Mouse (Mus musculus): ENCODE data around the gene Ptbp3. TPM values are rescaled to one million over a fixed set of nuclear protein-coding genes. Genes with fewer than 3 reads are reported as not detected.

The Ptbp3 gene
- polyA plus RNA-seq (2012; rRNA removed) = 13.0 and 15.6 TPM in 2 replicates

GRCm38 (mm10) chr4:59549175-59549976, at the start of gene Ptbp3:
Gene Ptbp3, minus strand, starts transcription at chr4:59549364.

GRCm38 (mm10) chr4:59581314-59582185, 32.4 kb upstream of the Ptbp3 start, which contains the start of gene Hsdl2:
Gene Hsdl2, plus strand, starts transcription at chr4:59581563.

GRCm38 (mm10) chr4:59437990-59438854, 110.9 kb downstream of the Ptbp3 start, which contains the start of gene Susd1:
Gene Susd1, minus strand, starts transcription at chr4:59438633.

Other genes starting within 250 kb of the Ptbp3 start
- 3.1 and 4.1 TPM in 2 replicates for gene Susd1, start 110.7 kb downstream of the Ptbp3 start, polyA plus RNA-seq (2012; rRNA removed)
- gene Hsdl2, start 32.2 kb upstream of the Ptbp3 start, polyA plus RNA-seq (2012; rRNA removed) = 20.7 and 22.2 TPM in 2 replicates
- gene E130308A19Rik, start 76.8 kb upstream of the Ptbp3 start, polyA plus RNA-seq (2012; rRNA removed) = 17.0 and 17.8 TPM in 2 replicates